Mouse (Mus musculus): ENCODE data around the gene Stk17b.
"Not testable (repeated sequence)": the region's sequence is repeated elsewhere in the genome, so short reads cannot be mapped to it uniquely, and the experiment has no call there.

Gene Stk17b

DNA sequence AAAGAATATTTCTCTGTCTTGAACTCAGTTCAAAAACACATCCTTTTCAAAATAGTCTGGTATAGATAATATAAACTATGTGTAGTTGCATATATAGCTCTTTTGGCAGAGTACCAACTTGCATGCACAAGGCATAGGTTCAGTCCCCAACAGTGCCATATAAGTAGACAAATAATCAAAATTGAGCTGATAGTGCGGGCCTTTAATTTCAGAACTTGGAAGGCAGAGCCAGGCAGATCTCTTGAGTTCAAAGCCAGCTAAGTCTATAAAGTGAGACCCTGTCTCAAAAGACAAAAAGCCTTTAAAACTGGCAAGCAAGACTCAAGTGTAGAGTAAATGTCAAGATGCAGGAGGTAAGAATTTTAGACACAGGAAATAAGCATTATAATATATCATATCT, 2.1 kb downstream of the Stk17b start:
- in situ Hi-C loops (cut with MboI, MseI) = no loop called here

DNA sequence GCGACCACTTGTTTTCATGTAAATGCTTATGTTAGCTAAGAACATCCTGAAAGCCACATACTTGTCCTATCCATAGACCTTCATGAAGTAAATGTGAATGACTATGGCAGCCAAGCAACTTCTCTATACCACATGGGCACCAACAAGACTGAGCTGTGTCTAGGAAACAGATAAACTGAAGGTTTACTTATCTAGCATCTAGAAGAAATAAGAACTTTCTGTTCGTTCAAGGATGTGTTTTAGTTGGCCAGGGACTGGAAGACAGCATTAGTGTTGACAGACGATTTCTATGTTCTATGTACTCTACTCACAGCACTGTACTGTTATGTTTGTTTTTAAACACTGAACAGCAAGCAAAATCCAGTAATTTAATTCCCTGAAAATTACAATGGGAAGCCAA, 2.9 kb downstream of the Stk17b start:
- in situ Hi-C loops (cut with MboI, MseI) = no loop called here

DNA sequence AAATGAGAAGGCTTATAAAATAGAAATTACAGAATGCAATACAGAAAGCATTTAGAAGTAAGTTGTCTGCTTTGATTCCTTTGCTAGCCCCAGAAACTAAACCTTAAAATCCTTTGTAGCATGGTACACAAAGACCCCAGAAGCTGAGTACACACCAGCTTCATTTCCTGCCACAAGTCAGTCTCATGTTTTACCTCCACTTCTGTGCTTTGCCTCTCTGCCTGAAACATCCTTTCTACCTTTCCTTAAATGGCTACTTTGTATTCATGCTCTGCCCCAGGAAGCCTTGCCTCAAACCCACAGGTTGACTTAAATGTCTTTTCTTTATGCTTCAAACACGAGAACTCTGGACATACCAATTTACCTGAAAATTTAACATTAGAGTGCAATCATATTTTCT, 3.7 kb downstream of the Stk17b start:
- in situ Hi-C loops (cut with MboI, MseI) = no loop called here

DNA sequence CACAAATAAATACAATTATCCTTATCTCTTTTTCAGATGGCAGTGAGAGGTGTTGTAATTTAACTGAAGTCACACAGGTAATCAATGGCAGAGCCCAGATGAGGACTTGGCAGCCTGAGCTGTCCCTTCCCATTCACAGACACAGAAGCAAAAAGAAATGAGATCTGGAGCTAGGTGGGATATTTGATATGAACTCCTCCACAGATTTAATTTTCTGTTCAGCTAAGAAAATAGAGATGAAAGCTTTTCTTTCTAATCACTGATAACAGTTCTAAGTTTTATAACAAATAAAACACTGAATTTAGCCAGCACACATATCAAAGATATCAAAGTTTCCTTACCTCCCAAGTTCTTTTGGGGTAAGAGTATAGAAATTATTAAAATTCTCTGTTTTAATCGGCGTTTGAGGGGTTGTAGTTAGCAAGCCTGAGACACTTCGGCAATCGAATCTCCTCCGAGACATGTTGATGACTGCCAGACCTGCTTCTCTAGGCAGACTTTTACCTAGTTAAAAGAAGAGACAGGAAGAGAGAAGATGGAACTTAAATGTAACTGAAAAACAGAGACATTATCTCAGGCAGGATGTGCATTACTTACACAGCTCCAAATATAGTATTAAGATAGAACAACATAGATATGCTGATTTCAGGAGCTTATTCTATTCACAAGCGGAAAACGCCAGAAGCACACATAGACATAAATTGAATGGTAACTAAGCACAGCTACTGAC, 8.7 kb downstream of the Stk17b start:
- in situ Hi-C loops (cut with MboI, MseI) = no loop called here

DNA sequence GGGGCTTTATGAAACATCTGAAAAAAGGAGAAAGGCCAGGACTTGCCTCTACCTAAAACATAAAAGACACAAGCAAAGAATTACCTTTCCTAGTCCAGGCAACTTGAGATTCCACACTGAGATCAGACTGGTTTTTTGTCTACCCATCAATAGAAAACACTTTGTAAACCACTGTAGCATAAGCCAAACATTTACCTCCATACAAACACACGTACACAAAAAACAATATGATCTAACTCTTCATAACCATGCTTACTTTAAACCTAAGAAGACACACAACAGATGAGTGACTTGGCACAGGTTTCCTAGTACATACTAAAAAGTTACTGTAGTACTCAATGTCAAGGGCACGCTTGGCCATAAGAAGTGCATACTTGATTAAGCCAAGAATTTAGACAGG, 9.5 kb downstream of the Stk17b start:
- in situ Hi-C loops (cut with MboI, MseI) = no loop called here

DNA sequence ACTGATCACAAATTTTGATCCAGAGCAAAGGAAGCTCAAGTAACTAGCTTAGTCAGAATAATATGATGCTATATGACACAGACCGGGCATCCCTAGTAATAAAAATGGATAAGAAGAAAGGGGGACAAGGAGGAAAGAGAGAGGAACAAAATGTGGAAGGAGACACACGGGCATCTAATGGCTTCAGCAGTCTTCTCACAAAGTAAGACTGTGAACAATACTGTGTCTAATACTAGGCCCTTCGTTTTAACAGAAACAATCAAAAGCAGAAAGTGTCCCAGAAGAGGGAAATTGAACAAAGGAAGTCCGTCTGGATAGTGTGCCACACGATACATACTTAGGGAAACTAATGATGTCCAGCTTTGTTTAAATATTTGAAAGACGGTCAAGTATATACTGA, 10.0 kb downstream of the Stk17b start:
- in situ Hi-C loops (cut with MboI, MseI) = no loop called here

DNA sequence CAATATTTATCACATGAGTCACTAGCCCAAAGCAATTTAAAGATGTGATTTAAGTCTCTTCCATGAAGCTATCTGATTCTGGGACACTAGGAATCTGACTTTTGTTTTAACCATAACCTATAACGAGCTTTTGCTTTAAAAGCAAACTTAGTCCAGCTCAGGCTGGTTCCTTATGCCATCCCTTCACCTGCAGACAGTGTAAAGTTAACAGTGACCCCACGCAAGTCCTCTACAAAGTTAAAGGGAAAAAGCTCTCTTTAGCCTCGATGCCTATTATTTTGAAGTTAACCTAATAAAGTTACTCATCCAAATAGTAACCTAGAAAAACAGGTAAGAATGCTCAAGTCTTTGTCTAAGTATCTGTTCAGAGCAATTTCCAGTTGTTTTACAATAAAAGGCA, 10.5 kb downstream of the Stk17b start:
- in situ Hi-C loops (cut with MboI, MseI) = no loop called here

DNA sequence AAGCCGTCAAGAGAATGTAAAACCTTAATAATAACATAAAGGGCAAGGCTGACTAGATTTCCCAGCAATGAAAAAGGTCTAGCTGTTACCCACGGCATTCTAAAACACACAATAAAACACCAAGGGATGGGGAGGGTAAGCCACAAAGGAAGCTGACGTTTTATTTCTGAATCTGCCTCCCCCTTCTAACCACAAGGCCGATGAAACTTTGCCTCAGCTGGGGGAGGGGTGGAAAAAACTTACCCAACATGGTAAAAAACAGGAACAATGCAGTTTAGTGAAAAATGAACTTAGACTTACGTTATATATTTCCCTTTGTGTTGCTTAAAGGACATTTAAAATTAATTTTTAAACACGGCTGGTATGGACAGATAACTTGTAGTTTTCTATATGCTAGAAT, 11.0 kb downstream of the Stk17b start:
- in situ Hi-C loops (cut with MboI, MseI) = no loop called here

DNA sequence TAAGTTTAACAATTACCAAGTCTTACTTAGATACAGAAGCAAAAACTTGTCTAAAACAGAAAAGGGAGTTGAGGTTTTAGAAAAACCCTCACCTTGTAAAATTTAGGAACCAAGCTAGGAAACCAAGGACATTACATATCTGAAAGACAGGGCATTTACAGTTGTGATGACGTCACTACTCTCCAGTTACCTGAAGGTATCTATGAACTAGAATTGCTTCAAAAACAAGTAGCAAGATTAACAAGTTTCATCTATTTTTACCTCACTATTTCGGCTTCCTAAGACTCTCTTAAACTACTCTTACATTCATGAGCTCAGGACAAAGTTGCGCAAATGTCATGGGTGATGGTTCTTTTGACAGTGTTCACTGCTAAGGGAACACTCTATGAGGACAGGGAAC, 12.1 kb downstream of the Stk17b start:
- in situ Hi-C loops (cut with MboI, MseI) = no loop called here

DNA sequence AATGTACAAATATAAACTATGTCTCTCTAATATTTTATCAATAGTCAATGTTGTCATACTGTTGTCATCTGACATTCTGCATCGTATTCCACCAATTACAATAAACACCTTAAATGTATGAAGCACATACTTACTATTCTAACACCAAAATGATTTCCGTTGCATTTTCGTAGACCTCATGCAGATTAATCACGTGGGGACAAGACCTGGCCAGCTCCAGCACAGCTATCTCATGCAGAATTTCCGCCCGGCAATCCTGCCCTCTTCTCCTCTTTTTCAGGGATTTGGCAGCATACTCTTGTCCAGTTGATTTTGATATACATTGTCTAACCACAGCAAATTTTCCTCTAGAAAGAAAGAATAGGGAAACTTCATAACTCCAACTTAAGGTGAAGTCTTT, 13.5 kb downstream of the Stk17b start:
- in situ Hi-C loops (cut with MboI, MseI) = no loop called here

DNA sequence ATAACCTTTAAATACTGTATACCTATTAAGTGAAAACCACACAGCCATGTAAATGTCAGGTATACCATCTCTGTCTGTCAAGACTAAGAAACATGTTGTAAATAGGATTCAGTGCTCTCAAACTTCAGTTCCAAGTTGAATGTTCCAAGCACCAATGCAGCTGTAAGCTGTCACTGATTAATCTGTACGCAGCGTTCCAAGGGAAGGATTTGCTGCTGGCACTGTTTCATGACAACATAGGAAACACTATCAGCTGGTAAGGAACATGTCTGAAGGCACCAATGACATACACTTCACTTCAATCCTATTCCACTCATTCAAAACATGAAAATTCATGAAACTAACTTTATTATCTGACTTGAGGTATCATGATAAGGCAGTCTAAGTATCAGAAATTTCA, 18.9 kb downstream of the Stk17b start:
- in situ Hi-C loops (cut with MboI, MseI) = no loop called here

DNA sequence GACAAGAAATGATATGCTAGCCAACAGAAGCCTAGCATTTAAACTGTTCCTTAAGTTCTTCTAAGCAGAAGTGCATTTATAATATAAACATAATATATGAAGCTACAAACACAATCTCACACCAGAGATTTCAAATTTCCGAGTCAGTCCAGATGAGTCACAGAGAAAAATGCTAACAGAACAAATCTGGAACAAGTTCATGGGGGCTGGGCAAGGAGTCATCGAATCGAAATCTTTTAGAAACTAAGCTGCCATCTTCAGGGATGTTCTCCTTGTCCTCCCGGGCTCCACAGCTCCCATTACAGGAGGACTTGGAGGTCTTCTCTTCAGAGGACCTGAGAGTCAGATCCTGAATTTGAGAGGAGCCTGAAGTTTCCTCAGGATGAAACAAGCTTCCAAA, 27.7 kb downstream of the Stk17b start:
- in situ Hi-C loops (cut with MboI, MseI) = no loop called here

DNA sequence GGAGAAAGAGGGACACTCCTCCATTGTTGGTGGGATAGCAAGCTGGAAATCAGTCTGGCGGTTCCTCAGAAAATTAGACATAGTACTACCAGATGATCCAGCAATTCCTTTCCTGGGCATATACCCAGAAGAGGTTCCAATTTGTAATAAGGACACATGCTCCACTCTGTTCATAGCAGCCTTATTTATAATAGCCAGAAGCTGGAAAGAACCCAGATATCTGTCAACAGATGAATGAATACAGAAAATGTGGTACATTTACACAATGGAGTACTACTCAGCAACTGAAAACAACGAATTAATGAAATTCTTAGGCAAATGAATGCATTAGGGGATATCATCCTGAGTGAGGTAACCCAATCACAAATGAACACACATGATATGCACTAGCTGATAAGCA, 31.5 kb downstream of the Stk17b start:
- in situ Hi-C loops (cut with MboI, MseI) = not testable (repeated sequence)

DNA sequence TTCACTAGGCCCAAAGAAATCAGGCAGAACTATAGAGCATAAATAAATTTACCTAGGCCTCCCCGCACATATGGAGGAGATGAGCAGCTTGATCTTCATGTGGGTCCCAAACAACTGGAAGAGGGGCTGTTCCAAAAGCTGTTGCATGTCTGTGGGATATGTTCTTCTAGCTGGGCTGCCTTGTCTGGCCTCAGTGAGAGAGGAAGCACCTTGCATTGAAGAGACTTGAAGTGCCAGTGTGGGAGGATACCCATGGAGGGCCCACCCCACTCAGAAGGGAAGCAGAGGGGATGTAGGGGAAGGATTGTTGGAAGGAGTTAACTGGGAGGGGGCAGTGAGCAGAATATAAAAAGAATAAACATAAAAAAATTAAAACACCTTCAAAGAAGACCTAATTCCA, 33.9 kb downstream of the Stk17b start:
- in situ Hi-C loops (cut with MboI, MseI) = no loop called here

DNA sequence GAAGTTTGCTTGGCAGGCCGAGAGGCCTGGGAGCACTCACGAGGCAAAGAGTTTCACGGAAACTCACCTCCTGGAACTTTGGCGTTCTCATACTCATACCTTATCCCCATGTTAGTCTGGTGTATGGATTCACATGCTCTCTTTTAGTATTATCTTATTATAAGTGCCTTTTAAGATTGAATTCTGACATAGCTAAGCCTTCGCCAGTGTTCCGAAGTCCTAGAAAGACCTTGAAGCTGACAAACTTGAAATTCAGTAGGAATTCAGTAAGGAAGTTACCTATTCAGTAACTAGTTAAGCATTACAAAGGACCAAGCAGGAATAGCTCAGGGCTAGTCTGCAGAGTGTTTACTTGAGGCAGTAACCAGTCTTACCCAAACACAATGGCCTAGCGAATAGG, 34.3 kb downstream of the Stk17b start:
- in situ Hi-C loops (cut with MboI, MseI) = not testable (repeated sequence)

DNA sequence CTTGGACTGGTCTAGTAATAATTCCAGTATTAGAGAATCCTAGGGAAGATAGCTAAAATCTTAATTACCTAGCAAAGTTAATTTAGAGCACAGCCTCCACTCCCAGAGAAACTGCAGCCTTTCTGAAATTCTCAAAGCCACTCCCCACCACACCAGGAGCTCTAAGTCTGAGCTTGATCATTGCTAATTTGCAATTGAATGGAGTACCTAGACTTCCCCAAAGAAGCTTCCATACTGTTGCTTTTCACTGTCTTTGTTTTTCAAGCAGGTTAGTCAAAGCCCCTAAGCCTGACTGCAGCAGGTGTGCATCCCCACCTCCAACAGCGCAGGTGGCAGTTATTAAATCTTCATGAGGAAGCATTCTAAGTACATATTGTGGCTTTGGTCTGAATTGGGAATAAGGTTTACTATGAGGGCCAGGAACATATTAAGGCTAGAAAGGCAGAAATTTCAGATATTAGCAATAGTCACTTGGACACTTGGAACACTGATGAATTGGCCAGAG, 35.1 kb downstream of the Stk17b start:
- in situ Hi-C loops (cut with MboI, MseI) = not testable (repeated sequence)

DNA sequence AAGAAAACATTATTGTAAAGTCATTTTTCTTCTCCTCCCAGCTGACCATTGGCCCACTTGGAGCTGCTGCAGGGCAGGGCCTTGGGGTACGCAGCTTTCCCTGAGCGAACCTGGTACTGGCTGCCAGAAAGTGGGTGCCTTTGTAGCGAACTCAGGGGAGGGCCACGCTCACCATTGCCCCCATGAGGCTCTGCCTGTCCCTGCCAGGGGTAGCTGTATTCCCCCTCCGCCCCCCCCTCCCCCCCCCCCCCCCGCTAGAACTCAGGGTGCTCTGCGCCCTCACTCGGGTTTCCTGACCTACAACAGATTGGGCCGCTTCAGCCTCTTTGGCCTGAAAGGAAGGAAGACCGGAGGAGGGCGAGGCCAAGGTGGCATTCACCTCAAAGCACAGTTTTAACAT, 36.5 kb downstream of the Stk17b start:
- in situ Hi-C loops (cut with MboI, MseI) = no loop called here

DNA sequence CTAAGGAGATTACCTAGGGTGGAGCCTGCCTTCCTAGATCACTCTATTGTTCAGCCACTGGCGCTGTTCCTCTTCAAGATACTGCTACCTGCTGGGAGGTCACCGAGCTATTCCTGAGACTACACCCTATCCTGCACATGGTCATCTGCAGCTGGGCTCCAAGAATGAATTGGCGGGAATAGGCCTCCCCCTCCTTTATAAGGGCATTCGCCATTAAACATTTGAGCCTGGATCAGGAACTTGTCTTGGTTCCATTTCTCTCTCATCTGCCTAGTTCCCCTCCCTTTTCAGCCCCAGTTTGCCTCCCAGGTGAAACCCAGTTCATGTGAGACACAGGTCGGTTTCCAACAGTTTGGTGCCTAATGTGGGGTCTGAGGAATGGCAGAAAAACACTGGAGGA, 39.0 kb downstream of the Stk17b start:
- in situ Hi-C loops (cut with MboI, MseI) = no loop called here

DNA sequence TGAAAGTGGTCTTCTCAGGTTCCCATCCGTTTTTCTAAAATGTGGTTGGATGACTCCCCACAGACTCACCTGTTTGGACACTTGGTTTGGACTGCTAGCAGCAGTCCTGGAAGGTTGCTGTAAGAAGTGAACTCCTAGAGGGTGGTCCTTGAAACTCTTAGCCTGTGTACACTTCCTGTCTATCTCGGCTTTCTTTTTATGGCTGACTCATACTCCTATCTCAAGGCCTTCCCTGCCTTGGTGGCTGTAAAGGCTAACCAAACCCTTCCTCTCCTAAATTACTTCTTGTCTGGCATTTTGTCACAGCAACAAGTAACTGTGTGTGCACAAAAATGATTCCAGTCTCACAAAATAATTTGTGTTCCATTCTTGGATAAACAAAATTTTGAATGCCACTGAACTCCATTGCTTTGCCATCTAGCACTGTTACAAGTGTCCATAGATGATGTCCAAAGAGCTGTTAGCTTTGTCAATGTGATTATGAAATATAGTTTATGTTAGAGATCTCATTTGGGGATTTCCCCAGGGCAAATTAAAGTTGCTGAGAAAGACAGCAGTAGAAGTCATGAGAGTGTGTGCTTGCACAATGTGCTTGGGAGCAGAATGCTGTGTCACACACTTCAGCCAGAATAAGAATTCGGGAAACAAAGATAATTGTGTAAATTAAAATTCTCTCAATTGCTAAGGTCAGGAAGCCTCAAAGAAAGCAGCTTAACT, 43.1 kb downstream of the Stk17b start:
- in situ Hi-C loops (cut with MboI, MseI) = no loop called here

DNA sequence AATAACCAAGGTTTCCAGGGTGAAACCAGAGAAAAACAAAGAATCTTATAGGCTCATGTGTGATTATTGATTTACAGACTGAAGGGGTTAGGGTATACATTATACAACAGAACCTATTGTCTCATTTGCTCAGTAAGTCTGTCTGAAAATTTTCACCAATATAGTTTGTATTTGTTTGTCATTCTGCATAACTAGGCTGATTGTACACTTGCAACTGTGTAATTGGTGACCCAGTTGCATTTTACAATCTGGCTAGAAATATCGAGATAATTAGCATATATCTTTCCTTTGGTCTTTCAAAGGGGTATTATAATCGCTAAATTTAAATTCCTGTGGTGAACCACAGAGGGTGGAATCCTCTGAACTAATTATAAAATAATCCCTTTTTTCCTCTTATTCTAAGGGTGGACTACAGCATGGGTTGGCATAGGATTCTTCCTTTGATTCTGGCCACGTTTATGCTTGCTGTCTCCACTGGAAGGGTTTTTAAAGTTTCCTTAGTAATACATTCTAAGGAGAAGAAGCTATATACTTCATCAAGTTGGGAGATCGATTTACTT, 44.2 kb downstream of the Stk17b start:
- in situ Hi-C loops (cut with MboI, MseI) = no loop called here

DNA sequence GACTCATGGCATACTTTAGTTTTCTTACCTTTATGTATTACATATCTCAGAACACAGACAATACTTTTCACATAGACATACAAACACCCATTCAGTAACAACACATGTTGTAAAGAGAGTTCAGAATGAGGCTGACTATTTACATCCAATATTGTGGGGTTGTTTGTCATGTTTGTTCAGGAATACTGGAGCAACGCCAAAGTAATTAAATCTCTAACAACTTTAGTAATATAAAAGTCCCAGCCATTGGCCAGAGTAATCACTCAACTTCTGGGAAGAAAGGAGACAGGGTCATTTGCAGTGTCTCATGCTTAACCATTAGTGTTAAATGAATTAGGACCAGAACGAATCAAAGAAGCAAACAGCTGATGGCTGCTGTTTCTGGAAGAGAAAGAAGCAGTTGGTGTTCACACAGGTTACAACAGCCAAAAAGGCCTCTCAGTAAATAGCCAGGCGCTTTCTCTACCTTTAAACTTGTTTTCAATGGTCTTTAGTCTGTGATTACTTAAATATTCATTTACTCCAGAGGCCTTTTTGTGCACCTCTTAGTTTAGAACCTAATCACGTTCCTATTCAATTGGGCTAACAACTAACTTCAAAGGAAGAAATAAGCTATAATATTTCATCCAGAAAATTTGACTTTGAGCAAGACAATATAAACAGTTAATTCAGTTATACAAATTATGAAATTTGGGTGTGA, 44.8 kb downstream of the Stk17b start:
- in situ Hi-C loops (cut with MboI, MseI) = not testable (repeated sequence)

DNA sequence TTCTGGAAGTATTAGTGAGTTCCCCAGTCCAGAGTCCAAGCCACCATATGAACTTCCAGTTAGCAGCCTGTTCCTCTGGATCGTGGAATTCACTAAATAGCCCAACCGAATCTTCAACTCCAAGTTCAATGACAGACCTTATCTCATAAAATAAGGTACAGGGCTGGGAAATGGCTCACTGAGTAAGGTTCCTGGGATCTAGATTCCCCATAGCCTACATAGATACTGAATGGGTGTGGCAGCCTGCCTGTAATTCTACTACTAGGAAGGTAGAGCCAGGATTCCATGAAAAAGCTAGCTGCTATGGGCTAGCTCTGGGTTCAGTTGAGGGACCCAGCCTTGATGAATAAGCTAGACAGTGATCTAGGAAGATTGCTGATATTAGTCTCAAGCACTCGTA, 48.4 kb downstream of the Stk17b start:
- in situ Hi-C loops (cut with MboI, MseI) = loop anchor here (5.0 kb wide), 1 partner anchor 964 kb away; no protein-coding TSS in a partner anchor

All from regulatory T cell (primary cell).